Mouse (Mus musculus) limb, embryonic 11.5 days (tissue): Measurements from ENCODE around the gene Rinl. TPM values are rescaled to one million over a fixed set of nuclear protein-coding genes. Genes with fewer than 3 reads are reported as not detected.
A peak's percentile ranks its signal among the peaks of the same experiment; 100 is the strongest.

ENCODE experiments used
- ATAC-seq: fragments of 200-750 bp; cut with Nextera tagmentation; 2 replicates; pipeline ENCODE4 v1.8.0; 2017; ENCODE audit warnings: low read depth; ENCODE audit not compliant: insufficient number of reproducible peaks, low FRiP score, low TSS enrichment
- DNase-seq: peaks from one replicate; pipeline ENCODE4 v3.0.0-alpha.2; 2015; ENCODE audit warnings: low spot score
- H3K27ac ChIP-seq: fragments of 300-500 bp; sonication (generic); replicated peaks from 2 replicates; pipeline ENCODE4 v1.5.1; 2014; ENCODE audit warnings: low read depth, mild to moderate bottlenecking, low read length
- H3K27me3 ChIP-seq: fragments of 300-500 bp; sonication (generic); 2 replicates; pipeline ENCODE4 v1.6.1; 2014; ENCODE audit warnings: mild to moderate bottlenecking, low read length, mixed read lengths; ENCODE audit not compliant: control insufficient read depth, insufficient read depth
- H3K36me3 ChIP-seq: fragments of 300-500 bp; sonication (generic); 2 replicates; pipeline ENCODE4 v1.6.1; 2014; ENCODE audit warnings: mild to moderate bottlenecking, low read length, moderate library complexity, mixed read lengths; ENCODE audit not compliant: control insufficient read depth, insufficient read depth
- H3K4me1 ChIP-seq: fragments of 300-500 bp; sonication (generic); 2 replicates; pipeline ENCODE4 v1.6.1; 2014; ENCODE audit warnings: low read length, mixed read lengths; ENCODE audit not compliant: control insufficient read depth, insufficient read depth
- H3K4me2 ChIP-seq: fragments of 300-500 bp; sonication (generic); 2 replicates; pipeline ENCODE4 v1.6.1; 2014; ENCODE audit warnings: low read depth, mild to moderate bottlenecking, moderate library complexity; ENCODE audit not compliant: severe bottlenecking
- H3K4me3 ChIP-seq: fragments of 300-500 bp; sonication (generic); 2 replicates; pipeline ENCODE4 v1.5.1; 2014; ENCODE audit warnings: low read depth, low read length
- H3K9ac ChIP-seq: fragments of 300-500 bp; sonication (generic); 2 replicates; pipeline ENCODE4 v1.6.1; 2014; ENCODE audit warnings: mild to moderate bottlenecking, low read length
- H3K9me3 ChIP-seq: fragments of 300-500 bp; sonication (generic); 2 replicates; pipeline ENCODE4 v1.6.1; 2016; ENCODE audit warnings: low read length; ENCODE audit not compliant: control insufficient read depth
- WGBS: fragments of 180-500 bp; shearing (Covaris S2); extraction: QIAGEN DNeasy Blood & Tissue Kit; methylation state at CpG from one replicate; pipeline ENCODE4 v1.1.7; 2014; 5-methylcytosine and 5-hydroxymethylcytosine counted together
- polyA plus RNA-seq: library from polyadenylated mRNA; unstranded; fragments of >200 nt; fragmentation: Nextera tagmentation; extraction: Ambion mirVana; gene quantifications from 2 replicates; pipeline ENCODE4 v1.2.1, GENCODE M21; 2014

Rinl gene
- polyA plus RNA-seq, 1 experiment from 2014 or later, result 3.2 TPM

DNA sequence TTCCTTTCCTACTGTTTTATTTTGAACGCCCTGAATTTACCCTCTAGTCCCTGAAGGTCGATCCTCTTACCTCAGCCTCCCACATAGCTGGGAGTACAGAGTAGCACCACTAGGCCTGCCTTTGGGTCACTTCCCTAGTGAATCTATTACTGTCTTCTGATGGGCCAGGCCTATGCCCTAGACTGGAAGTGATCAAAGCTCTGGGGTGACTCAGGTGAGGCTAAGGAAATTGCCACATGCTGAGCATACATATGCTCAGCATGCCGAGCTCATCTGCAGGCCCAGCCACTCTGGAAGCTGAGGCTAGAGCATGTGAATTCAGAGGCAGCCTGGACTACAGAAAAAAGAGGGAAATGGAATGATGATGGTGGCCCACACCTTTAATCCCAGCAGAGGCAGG, 15.6 kb upstream of the Rinl start:
- ATAC-seq (no peak), DNase-seq (no peak)
- Histone ChIP-seq H3K4me1 (no peaks in the 10 kb centered on the region), H3K27me3 (no peaks in the 10 kb centered on the region), H3K4me3 (no peak overlapping the region), H3K9ac (no peak overlapping the region), H3K4me2 (no peak overlapping the region), H3K36me3 (no peaks in the 10 kb centered on the region), H3K9me3 (no peaks in the 10 kb centered on the region), H3K27ac (no peak overlapping the region)
- WGBS, result 74% methylated on average over 3 of the region's 3 CpGs

DNA sequence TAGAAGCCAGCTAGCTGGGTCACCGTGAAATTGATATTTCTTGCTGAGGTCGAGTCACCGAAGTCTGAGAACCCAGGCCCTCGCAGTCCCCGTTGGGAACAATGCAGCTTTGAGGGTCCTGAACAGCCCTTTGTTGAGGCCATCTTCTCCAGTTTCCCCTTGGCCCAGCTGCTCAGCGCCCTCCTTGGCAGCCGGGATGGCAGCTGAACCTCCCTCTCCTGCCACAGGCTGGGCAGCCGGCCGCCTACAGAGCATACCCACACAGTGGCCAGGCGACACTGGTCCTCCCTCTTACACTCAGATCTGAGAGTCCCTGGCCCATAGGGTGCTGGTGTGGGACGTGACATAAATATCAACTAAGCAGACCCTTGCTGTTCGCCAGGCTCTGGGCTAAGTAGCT, 14.6 kb upstream of the Rinl start:
- Histone ChIP-seq H3K27me3 (no peaks in the 10 kb centered on the region), H3K4me3 (no peak overlapping the region), H3K4me2 (no peak overlapping the region), H3K27ac (no peak overlapping the region), H3K9ac (no peak overlapping the region), H3K9me3 (no peaks in the 10 kb centered on the region), H3K4me1 (no peaks in the 10 kb centered on the region), H3K36me3 (no peaks in the 10 kb centered on the region)
- ATAC-seq (no peak), DNase-seq (no peak)
- 90% methylated on average over 12 of the region's 12 CpGs for WGBS

DNA sequence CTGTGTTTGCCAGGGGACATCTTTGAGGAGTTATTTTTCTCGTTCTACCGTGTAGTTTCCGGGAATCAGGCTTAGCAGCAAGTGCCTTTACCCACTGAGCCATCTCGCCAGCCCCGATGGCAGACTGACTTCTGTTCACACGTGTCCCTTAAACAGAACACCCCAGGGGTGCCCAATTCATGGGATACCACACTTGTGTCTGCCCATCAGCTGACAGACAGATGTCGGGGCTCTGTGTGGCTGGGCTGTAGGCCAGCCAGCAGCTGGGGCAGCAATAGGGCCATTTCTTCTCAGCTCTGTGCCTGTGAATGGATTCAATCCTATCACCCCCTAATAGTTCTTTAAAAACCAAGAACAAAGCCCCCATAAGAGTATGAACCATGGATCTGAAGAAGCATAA, 13.6 kb upstream of the Rinl start:
- H3K36me3 ChIP-seq, result no peaks in the 10 kb centered on the region
- H3K4me2 ChIP-seq, result no peak overlapping the region
- ATAC-seq, result no peak
- WGBS, result 92% methylated on average over 7 of the region's 7 CpGs
- H3K27ac ChIP-seq, result no peak overlapping the region
- no peaks in the 10 kb centered on the region for H3K27me3 ChIP-seq
- no peak for DNase-seq
- H3K4me3 ChIP-seq, result no peak overlapping the region
- no peak overlapping the region for H3K9ac ChIP-seq
- no peaks in the 10 kb centered on the region for H3K4me1 ChIP-seq
- no peaks in the 10 kb centered on the region for H3K9me3 ChIP-seq

DNA sequence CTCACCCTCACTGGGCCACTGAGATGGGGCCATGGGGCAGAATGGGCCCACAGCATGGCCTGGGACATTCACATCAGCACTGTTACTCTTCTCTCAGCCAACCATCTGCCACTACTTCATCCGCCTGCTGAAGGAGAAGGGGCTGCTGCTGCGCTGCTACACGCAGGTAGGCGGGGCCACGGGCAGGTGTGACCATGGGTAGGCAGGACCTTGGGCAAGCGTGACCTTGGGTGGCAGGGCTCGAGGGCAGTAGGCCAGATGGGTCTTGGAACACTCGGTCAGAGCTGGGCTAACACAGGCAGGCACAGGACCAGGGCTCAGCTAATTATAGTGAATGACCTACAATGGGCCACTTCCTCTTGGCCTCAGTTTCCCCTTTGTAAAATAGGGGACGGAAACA, 9.9 kb upstream of the Rinl start:
- no peak overlapping the region for H3K27ac ChIP-seq
- no peaks in the 10 kb centered on the region for H3K27me3 ChIP-seq
- no peak overlapping the region for H3K4me2 ChIP-seq
- H3K4me3 ChIP-seq, result no peak overlapping the region
- 78% methylated on average over 9 of the region's 9 CpGs for WGBS
- no peak overlapping the region for H3K9ac ChIP-seq
- DNase-seq (no peak), ATAC-seq (no peak)
- no peaks in the 10 kb centered on the region for H3K36me3 ChIP-seq
- H3K4me1 ChIP-seq, result no peaks in the 10 kb centered on the region
- H3K9me3 ChIP-seq, result no peaks in the 10 kb centered on the region

DNA sequence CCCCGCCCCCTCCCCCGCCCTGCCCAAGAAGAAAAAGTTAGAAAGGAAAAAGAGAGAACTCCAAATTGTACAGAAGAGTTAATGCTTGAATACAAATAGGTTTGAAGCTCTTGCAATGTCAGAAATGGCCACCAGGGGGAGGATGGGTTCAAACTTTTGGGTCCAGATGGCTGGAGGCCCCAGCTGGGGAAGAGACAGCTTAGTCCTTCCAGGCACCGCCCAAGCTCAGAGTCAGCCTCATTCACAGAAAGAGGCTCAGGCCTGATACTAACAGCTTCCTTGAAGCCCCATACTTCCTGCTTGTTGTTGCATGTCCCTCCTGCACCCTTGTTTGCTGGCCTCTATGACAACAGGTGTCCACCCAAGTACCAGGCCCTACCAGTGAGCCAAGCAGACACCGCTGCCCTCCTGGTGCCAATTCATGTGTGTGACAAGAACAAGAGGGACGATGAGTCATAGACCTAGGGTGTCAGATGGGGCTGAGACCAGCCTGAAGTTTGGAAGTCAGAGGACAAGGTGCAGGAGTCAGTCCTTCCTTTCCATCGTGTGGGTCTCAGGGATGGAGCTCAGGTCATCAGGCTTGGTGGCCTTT, 8.6 kb upstream of the Rinl start:
- Histone ChIP-seq H3K9ac (no peak overlapping the region), H3K9me3 (no peaks in the 10 kb centered on the region), H3K4me2 (no peak overlapping the region), H3K27me3 (no peaks in the 10 kb centered on the region), H3K4me3 (no peak overlapping the region), H3K4me1 (no peaks in the 10 kb centered on the region), H3K36me3 (no peaks in the 10 kb centered on the region; the same call in 1 of the 2 replicates), H3K27ac (no peak overlapping the region)
- 50% methylated on average over 6 of the region's 6 CpGs for WGBS
- DNase-seq, result peak; percentile 94
- ATAC-seq, result no peak

DNA sequence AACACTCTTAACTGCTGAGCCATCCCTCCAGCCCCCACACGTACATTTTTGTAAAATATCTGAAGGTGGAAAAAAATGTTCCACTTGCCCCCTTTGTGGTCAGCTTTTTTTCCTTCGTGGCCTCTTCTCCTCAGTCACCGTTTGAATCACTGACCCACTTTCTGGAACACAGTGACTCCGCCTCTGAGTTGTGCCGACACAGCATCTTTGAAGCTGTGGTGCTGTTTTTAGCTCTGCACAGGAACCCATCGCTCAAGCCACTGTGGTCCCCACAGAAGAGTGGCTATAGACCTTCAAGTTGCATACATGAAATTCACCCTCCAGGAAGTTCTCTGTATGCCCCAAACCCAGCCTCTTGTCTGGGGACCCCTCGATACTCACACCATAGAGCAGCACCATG, 7.9 kb upstream of the Rinl start:
- Histone ChIP-seq H3K27ac (no peak overlapping the region), H3K36me3 (no peaks in the 10 kb centered on the region; the same call in none of the 2 replicates)

DNA sequence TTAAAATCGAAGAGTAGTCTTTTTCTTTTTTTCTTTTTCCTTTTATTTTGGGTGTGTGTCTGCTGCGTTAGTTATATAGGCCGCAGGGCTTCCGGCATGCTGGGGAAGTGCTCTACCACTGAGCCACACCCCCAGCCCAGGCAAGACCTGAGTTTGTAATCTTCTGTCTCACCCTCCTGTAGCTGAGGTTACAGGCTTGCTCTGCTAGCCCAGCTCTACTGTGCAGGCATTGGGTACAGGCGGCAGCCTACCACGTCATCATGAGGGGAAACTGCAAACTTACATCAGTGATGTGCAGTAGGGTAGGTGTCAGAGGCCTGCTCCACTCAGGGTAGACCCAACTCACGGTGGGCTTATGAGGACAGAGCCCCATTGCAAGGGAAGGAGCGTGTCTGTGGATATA, 7.5 kb upstream of the Rinl start:
- no peak overlapping the region for H3K4me2 ChIP-seq
- DNase-seq (no peak), ATAC-seq (no peak)
- no peaks in the 10 kb centered on the region; the same call in none of the 2 replicates for H3K36me3 ChIP-seq
- no peaks in the 10 kb centered on the region for H3K4me1 ChIP-seq
- no peaks in the 10 kb centered on the region for H3K9me3 ChIP-seq
- no peak overlapping the region for H3K9ac ChIP-seq
- no peak overlapping the region for H3K4me3 ChIP-seq
- no peaks in the 10 kb centered on the region for H3K27me3 ChIP-seq
- 88% methylated on average over 8 of the region's 8 CpGs for WGBS
- no peak overlapping the region for H3K27ac ChIP-seq

More for the DNA sequence above, 7.9 kb upstream of the Rinl start:
- H3K4me1 ChIP-seq, result no peaks in the 10 kb centered on the region
- H3K4me2 ChIP-seq, result no peak overlapping the region
- no peak overlapping the region for H3K4me3 ChIP-seq
- WGBS, result 87% methylated on average over 7 of the region's 7 CpGs
- H3K9me3 ChIP-seq, result no peaks in the 10 kb centered on the region
- H3K9ac ChIP-seq, result no peak overlapping the region
- no peaks in the 10 kb centered on the region for H3K27me3 ChIP-seq
- DNase-seq, result no peak
- ATAC-seq, result no peak

DNA sequence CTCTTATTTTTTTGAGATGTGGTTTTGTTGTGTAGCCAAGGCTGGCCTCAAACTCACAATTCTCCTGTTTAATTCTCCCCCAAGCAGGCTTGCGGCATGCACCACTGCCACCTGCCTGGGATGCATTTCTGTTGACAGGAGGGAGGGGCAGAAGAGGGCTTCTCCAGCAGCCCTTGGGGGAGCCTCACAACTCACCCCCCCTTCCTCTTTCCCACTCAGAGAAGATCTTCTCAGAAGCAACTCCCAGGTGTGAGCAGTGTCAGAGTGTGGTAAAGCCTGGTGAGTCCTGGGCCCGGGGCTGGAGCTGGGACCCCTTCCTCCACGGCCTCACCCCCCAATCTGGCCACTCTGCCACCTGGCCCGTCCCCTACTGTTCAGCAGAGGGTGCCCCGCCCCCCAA, 3.6 kb upstream of the Rinl start:
- Histone ChIP-seq H3K27ac (no peak overlapping the region), H3K4me3 (no peak overlapping the region), H3K4me1 (peaks cover 17% of the 10 kb centered on the region), H3K36me3 (no peaks in the 10 kb centered on the region; the same call in none of the 2 replicates), H3K9me3 (no peaks in the 10 kb centered on the region), H3K9ac (no peak overlapping the region), H3K27me3 (no peaks in the 10 kb centered on the region), H3K4me2 (no peak overlapping the region)
- no peak for DNase-seq
- no peak for ATAC-seq
- WGBS, result 63% methylated on average over 5 of the region's 5 CpGs

DNA sequence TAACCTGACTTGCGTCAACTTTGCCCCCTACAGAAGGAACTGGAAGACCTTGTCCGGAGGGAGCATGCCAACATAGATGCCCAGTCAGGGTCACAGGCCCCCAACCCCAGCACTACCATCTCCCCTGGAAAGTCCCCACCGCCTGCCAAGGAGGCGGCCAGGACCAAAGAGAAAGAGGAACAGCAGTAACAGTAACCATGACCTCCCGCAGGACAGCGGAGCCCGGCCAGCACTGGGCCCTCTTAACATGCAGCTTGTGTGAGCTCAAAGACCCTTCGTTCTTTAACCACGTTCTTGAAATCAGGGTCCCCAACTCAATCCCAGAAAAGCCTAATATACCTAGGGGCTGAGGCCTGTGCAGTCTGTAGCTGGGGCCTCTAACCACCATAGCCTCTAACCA, 885 bp upstream of the Rinl start:
- no peaks in the 10 kb centered on the region for H3K9me3 ChIP-seq
- H3K4me3 ChIP-seq, result no peak overlapping the region
- no peaks in the 10 kb centered on the region for H3K27me3 ChIP-seq
- ATAC-seq, result no peak
- no peak overlapping the region for H3K4me2 ChIP-seq
- H3K4me1 ChIP-seq, result peaks cover 18% of the 10 kb centered on the region
- H3K36me3 ChIP-seq, result no peaks in the 10 kb centered on the region; the same call in none of the 2 replicates
- no peak overlapping the region for H3K9ac ChIP-seq
- no peak overlapping the region for H3K27ac ChIP-seq
- DNase-seq, result no peak
- WGBS, result 92% methylated on average over 9 of the region's 9 CpGs
